19 mouse cellular contexts compared by ENCODE assay signal in the genomic region with DNA sequence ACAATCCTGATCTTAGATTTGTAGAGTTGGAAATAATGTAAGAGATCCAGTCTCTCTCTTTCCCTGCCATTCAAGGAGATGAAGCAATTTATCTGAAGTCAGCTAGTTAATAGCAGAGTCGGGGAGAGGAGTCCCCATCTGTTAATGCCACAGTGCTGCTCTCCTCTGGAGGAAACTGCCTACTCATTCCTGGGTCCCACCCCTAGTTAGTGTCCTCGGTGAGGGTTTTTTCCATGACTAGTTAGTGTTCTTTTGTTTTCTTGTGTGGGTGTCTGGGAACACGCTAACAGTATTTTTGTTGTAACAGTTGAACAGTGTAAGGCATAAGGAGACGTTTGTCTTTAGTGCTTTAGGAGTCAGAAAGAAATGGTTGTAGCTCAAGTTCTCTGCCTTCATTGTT. TPM values are rescaled to one million over a fixed set of nuclear protein-coding genes. Genes with fewer than 3 reads are reported as not detected.
DNase-seq lines count a peak whose midpoint lies in the region; ATAC-seq lines count a peak whose summit lies in the region.
"Had no signal": no experiment of that assay in that cellular context is flagged by ENCODE, and none has a peak within 500 bp of the region (broad histone marks: within the 10 kb centered on the region; RNA-seq: fewer than 3 reads in every experiment).

No protein-coding gene starts in this region.

- 78% methylated on average over 4 of the region's 4 CpGs for WGBS in intestine, embryonic 14.5 days
- WGBS in intestine, embryonic 15.5 days, result 75% methylated on average over 4 of the region's 4 CpGs

- H3K27me3 ChIP-seq in intestine, embryonic 14.5 days (replicated peaks; ENCODE audit: control insufficient read depth, insufficient read depth, low read length), result no peaks in the 10 kb centered on the region
- H3K27me3 ChIP-seq in intestine, embryonic 15.5 days (replicated peaks), result no peaks in the 10 kb centered on the region
- no peaks in the 10 kb centered on the region for H3K27me3 ChIP-seq in megakaryocyte, embryonic 14.5 days (replicated peaks)
- H3K27me3 ChIP-seq: hindbrain, embryonic 12.5 days; kidney, embryonic 15.5 days; liver, embryonic 15.5 days; stomach, embryonic 15.5 days had no signal

- DNase-seq in intestine, embryonic 14.5 days (ENCODE audit: low spot score), result peak; percentile 28
- DNase-seq in thymus, postnatal 14 days, result no peak
- no peak for DNase-seq in c-Kit-positive CD71-positive TER-119-positive erythroid progenitor cells, embryonic 14.5 days (ENCODE audit: low spot score)
- DNase-seq: adrenal gland, postnatal 25 days; cerebellum, postnatal 10 days; forebrain, postnatal 0 days; gastrocnemius, postnatal 14 days had no signal

- H3K4me1 ChIP-seq in intestine, embryonic 14.5 days (replicated peaks; ENCODE audit: control insufficient read depth, insufficient read depth, low read length), result peaks cover 13% of the 10 kb centered on the region
- peaks cover 6% of the 10 kb centered on the region for H3K4me1 ChIP-seq in intestine, embryonic 15.5 days (replicated peaks)
- peaks cover 91% of the 10 kb centered on the region for H3K4me1 ChIP-seq in megakaryocyte, embryonic 14.5 days
- H3K4me1 ChIP-seq: hindbrain, embryonic 12.5 days had no signal

- ATAC-seq in intestine, embryonic 14.5 days (replicated peaks; ENCODE audit: low FRiP score, low TSS enrichment, low read depth), result no peak
- no peak for ATAC-seq in intestine, embryonic 15.5 days
- ATAC-seq in megakaryocyte, adult 5-6 weeks (ENCODE audit: poor library complexity, severe bottlenecking), result no peak
- ATAC-seq in common myeloid progenitor, adult 5-6 weeks (replicated peaks; ENCODE audit: low read depth, poor library complexity, severe bottlenecking), result peak; percentile 72; the same call in 1 of the 2 replicates
- ATAC-seq in megakaryocyte-erythroid progenitor cell, adult 5-6 weeks (replicated peaks; ENCODE audit: low FRiP score, low TSS enrichment, poor library complexity, severe bottlenecking), result peak; percentile 78
- ATAC-seq: forebrain, postnatal 0 days; intestine, embryonic 16.5 days; lung, postnatal 0 days had no signal

- H3K9me3 ChIP-seq in intestine, embryonic 14.5 days (ENCODE audit: control insufficient read depth, low read length), result no peaks in the 10 kb centered on the region
- H3K9me3 ChIP-seq in intestine, embryonic 15.5 days, result no peaks in the 10 kb centered on the region
- no peaks in the 10 kb centered on the region for H3K9me3 ChIP-seq in megakaryocyte, embryonic 14.5 days
- H3K9me3 ChIP-seq: hindbrain, embryonic 12.5 days; kidney, embryonic 15.5 days; liver, embryonic 15.5 days; midbrain, embryonic 10.5 days; stomach, embryonic 15.5 days had no signal

- no peak overlapping the region for H3K4me2 ChIP-seq in intestine, embryonic 14.5 days (ENCODE audit: low read length)
- no peak overlapping the region for H3K4me2 ChIP-seq in intestine, embryonic 15.5 days (replicated peaks)
- H3K4me2 ChIP-seq: hindbrain, embryonic 12.5 days; kidney, embryonic 15.5 days; liver, embryonic 15.5 days; stomach, embryonic 15.5 days had no signal

- H3K9ac ChIP-seq in intestine, embryonic 14.5 days (ENCODE audit: low read length), result no peak overlapping the region
- H3K9ac ChIP-seq in intestine, embryonic 15.5 days, result no peak overlapping the region
- H3K9ac ChIP-seq: forebrain, postnatal 0 days; hindbrain, embryonic 12.5 days; kidney, embryonic 15.5 days; liver, embryonic 15.5 days; stomach, embryonic 15.5 days had no signal

- no peak overlapping the region for H3K4me3 ChIP-seq in intestine, embryonic 14.5 days (ENCODE audit: low read depth, low read length)
- no peak overlapping the region for H3K4me3 ChIP-seq in intestine, embryonic 15.5 days (replicated peaks)
- peak overlapping the region; percentile 80 for H3K4me3 ChIP-seq in megakaryocyte, embryonic 14.5 days (replicated peaks)
- H3K4me3 ChIP-seq: hindbrain, embryonic 12.5 days; kidney, embryonic 15.5 days; liver, embryonic 15.5 days; midbrain, embryonic 10.5 days; stomach, embryonic 15.5 days had no signal

- H3K27ac ChIP-seq in intestine, embryonic 14.5 days (ENCODE audit: low read depth), result no peak overlapping the region
- no peak overlapping the region for H3K27ac ChIP-seq in intestine, embryonic 15.5 days
- H3K27ac ChIP-seq: hindbrain, embryonic 12.5 days; kidney, embryonic 15.5 days; liver, embryonic 15.5 days; midbrain, embryonic 10.5 days; stomach, embryonic 15.5 days had no signal

- H3K36me3 ChIP-seq in intestine, embryonic 14.5 days (ENCODE audit: control insufficient read depth, insufficient read depth, low read length), result 0 out of 2 replicates have a peak, but pooled peaks cover 13% of the 10 kb centered on the region
- H3K36me3 ChIP-seq in intestine, embryonic 15.5 days, result peaks cover 4% of the 10 kb centered on the region; the same call in 1 of the 2 replicates
- peaks cover 62% of the 10 kb centered on the region for H3K36me3 ChIP-seq in megakaryocyte, embryonic 14.5 days (replicated peaks; ENCODE audit: low read length)
- H3K36me3 ChIP-seq: hindbrain, embryonic 12.5 days; liver, embryonic 15.5 days; midbrain, embryonic 10.5 days had no signal

RNA-seq across cellular contexts. Expression of gene Slc44a1, which starts 38.4 kb away (rescaled TPM):
- polyA plus RNA-seq in intestine, embryonic 14.5 days (2014; fragmentation: Nextera tagmentation; extraction: Ambion mirVana), result 64.5 and 75.1 TPM in 2 replicates
- 51.6 and 56.3 TPM in 2 replicates for polyA plus RNA-seq in intestine, embryonic 15.5 days (2015; fragmentation: Nextera tagmentation; extraction: Ambion mirVana)
- 6.2 and 11.1 TPM in 2 replicates for polyA plus RNA-seq in megakaryocyte, embryonic 14.5 days (2012; ENCODE audit: insufficient read depth, low replicate concordance)
- total RNA-seq in megakaryocyte, adult 5-6 weeks (2015), result 11.8 and 12.4 TPM in 2 replicates
- total RNA-seq in megakaryocyte, adult 5-6 weeks (2017), result 9.1 and 10.1 TPM in 2 replicates
- 8.1 and 8.6 TPM in 2 replicates for total RNA-seq in common myeloid progenitor, adult 5-6 weeks (2017)
- 21.7 and 24.2 TPM in 2 replicates for total RNA-seq in megakaryocyte-erythroid progenitor cell, adult 5-6 weeks (2014; fragmentation: Nextera tagmentation)
- total RNA-seq in megakaryocyte-erythroid progenitor cell, adult 5-6 weeks (2017), result 18.0 and 21.5 TPM in 2 replicates

Comparison
In these comparisons a context has a peak if more than half of its experiments do, and no peak if none do; other contexts are left out.
1. ATAC-seq: peak in common myeloid progenitor, adult 5-6 weeks (single experiment) and megakaryocyte-erythroid progenitor cell, adult 5-6 weeks (single experiment); none in intestine, embryonic 14.5 days (single experiment), intestine, embryonic 15.5 days (single experiment) and megakaryocyte, adult 5-6 weeks (single experiment).